In genomic region chr5:32863253-32864228, GRCm38 (mm10) we compare ENCODE assay signal across 8 mouse cellular contexts. TPM values are rescaled to one million over a fixed set of nuclear protein-coding genes. Genes with fewer than 3 reads are reported as not detected.
DNase-seq lines count a peak whose midpoint lies in the region; ATAC-seq and TF ChIP-seq lines count a peak whose summit lies in the region.

TSS of gene Depdc5 (plus strand) at chr5:32863701.

- H3K27ac ChIP-seq in cortical plate, adult 2 months (ENCODE audit: insufficient read depth, low read length) = 0 out of 2 replicates have a peak within 1 kb of the TSS, but pooled peaks have one; percentile 35

- no peak for TF ChIP-seq CTCF in cortical plate, adult 2 months (IDR thresholded peaks at IDR 0.05; ENCODE audit: extremely low read depth, insufficient read depth, low read length)

- no peaks in the 10 kb centered on the region for H3K9me3 ChIP-seq in megakaryocyte, embryonic 14.5 days

- DNase-seq in gastrocnemius, adult 8-10 months (ENCODE audit: low spot score in 2 of 2) = peak; percentile 89 to 93
- peak; percentile 54 for DNase-seq in hindlimb bud, embryonic 11.5 days (ENCODE audit: extremely low spot score, low read depth, low spot score)
- DNase-seq in left cerebral cortex, adult 8-10 months (ENCODE audit: low spot score in 2 of 2) = peak; percentile 47 to 87
- DNase-seq in right cerebral cortex, postnatal 10 days (ENCODE audit: low spot score in 2 of 2) = peak; percentile 92 to 94
- DNase-seq in urinary bladder, postnatal 25 days (ENCODE audit: low spot score) = peak; percentile 93

- H3K36me3 ChIP-seq in megakaryocyte, embryonic 14.5 days (replicated peaks; ENCODE audit: low read length) = peaks cover 31% of the 10 kb centered on the region

- TF ChIP-seq POLR2A in cortical plate, adult 2 months (IDR thresholded peaks at IDR 0.05; ENCODE audit: extremely low read depth, insufficient read depth, low read length) = peak; percentile 68

- H3K4me3 ChIP-seq in cortical plate, adult 2 months (ENCODE audit: insufficient read depth, low read length) = peak within 1 kb of the TSS; percentile 92
- H3K4me3 ChIP-seq in megakaryocyte, embryonic 14.5 days (replicated peaks) = peak within 1 kb of the TSS; percentile 96

- no peaks in the 10 kb centered on the region for H3K27me3 ChIP-seq in megakaryocyte, embryonic 14.5 days (replicated peaks)

- H3K4me1 ChIP-seq in cortical plate, adult 2 months (ENCODE audit: control insufficient read depth, insufficient read depth, low read length) = peaks cover 5% of the 10 kb centered on the region; the same call in 1 of the 2 replicates
- H3K4me1 ChIP-seq in megakaryocyte, embryonic 14.5 days = peaks cover 23% of the 10 kb centered on the region

- ATAC-seq in activated CD4-positive, CD25-positive, alpha-beta regulatory T cell, adult 4 months = peak; percentile 99

RNA-seq across cellular contexts. Expression of gene Depdc5, which starts in this region (rescaled TPM):
- 10 to 100 TPM; 19.2 to 19.8 TPM for polyA plus RNA-seq in activated CD4-positive, CD25-positive, alpha-beta regulatory T cell, adult 4 months (2017; shearing (Covaris generic))
- 44.7 and 46.7 TPM in 2 replicates for polyA plus RNA-seq in cortical plate, adult 2 months (2012; rRNA removed)
- total RNA-seq in gastrocnemius, adult 8-10 months (2022) = 10 to 100 TPM; 12.4 to 15.5 (median 14.0) TPM
- total RNA-seq in left cerebral cortex, adult 8-10 months (2022) = 10 to 100 TPM; 65.8 to 71.9 (median 70.1) TPM
- 0.47 and 0.94 TPM in 2 replicates for polyA plus RNA-seq in megakaryocyte, embryonic 14.5 days (2012; ENCODE audit: insufficient read depth, low replicate concordance)

Comparison
In these comparisons a context has a peak if more than half of its experiments do, and no peak if none do; other contexts are left out.
1. Peak in every context shown above with its lines: DNase-seq, ATAC-seq, H3K4me3 ChIP-seq and H3K27ac ChIP-seq.
2. RNA of gene Depdc5 (total RNA-seq): 65.8 to 71.9 TPM in left cerebral cortex, adult 8-10 months; 12.4 to 15.5 TPM in gastrocnemius, adult 8-10 months; every median in the first group is over 4 times any median in the second.
3. RNA of gene Depdc5 (polyA plus RNA-seq): 44.7 to 46.7 TPM in cortical plate, adult 2 months and 19.2 to 19.8 TPM in activated CD4-positive, CD25-positive, alpha-beta regulatory T cell, adult 4 months; 0.47 to 0.94 TPM in megakaryocyte, embryonic 14.5 days; every median in the first group is over 10 times any median in the second.